Mouse (Mus musculus): ENCODE measurements around the gene Mfap3. TPM values are rescaled to one million over a fixed set of nuclear protein-coding genes. Genes with fewer than 3 reads are reported as not detected.
"Not testable (repeated sequence)": the region's sequence is repeated elsewhere in the genome, so short reads cannot be mapped to it uniquely, and the experiment has no call there.

Gene Mfap3
- polyA plus RNA-seq, 1 experiment from 2014 or later, result 58.0 TPM

DNA sequence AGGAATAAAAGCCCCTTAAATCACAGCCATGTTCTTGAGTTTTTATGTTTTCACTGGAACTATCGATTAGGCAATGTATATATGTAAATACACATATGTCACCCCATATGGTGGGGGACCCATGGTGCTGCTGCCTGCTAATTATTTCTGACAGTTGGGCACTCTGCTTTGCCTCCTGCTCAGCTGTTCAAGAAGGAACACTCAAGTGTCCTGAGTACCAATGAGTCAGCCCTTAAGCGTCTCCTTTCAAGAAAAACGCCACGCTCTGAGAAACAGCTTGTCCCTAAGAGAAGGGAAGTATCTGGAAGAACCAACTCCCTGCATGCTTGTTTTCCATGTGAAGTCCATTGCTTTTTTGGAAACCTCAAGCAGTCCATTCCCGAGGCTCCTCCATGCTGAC is 17.4 kb downstream of the Mfap3 start:
- Histone ChIP-seq H3K4me3 (ENCODE audit: low read depth, low read length) (no peak overlapping the region), H3K27ac (ENCODE audit: low read depth, low read length) (no peak overlapping the region), H3K4me1 (ENCODE audit: control insufficient read depth, insufficient read depth, low read length) (no peaks in the 10 kb centered on the region), H3K4me2 (ENCODE audit: low read depth) (no peak overlapping the region), H3K9ac (ENCODE audit: low read length) (no peak overlapping the region), H3K36me3 (ENCODE audit: control insufficient read depth, insufficient read depth, low read length) (peaks cover 2% of the 10 kb centered on the region; the same call in 1 of the 2 replicates), H3K27me3 (ENCODE audit: control insufficient read depth, insufficient read depth, low read length) (no peaks in the 10 kb centered on the region), H3K9me3 (ENCODE audit: control insufficient read depth, low read length) (no peaks in the 10 kb centered on the region)
- no peak for ATAC-seq (ENCODE audit: insufficient read depth, low FRiP score, low TSS enrichment)
- DNase-seq (ENCODE audit: low spot score), result no peak
- 93% methylated on average over 5 of the region's 5 CpGs for WGBS

DNA sequence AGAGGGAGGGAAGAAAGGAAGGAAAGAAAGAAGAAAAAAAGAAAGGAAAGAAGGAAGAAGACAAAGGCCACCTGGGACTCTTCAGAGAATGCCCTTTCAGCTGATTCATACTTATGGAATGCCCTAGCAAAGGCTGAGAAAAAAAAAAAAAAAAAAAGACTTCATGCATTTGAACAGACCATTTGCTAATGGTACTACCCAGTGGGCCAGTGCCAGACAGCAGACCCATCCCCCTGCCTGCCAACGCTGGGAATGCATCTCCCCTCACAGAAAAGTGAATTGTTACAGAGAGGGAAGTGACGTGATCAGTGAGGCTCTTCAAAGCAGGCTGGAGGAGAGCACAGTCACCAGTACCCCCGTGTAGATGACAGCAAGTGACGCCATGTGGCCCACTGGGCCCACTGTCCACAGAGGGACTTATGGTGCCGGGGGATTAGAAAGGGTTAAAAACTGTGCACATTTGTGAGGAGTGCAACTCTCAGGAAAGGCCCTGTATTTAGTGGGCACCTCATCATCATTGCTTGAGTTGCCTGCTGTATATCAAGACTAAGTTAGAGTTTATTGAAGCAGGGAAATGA is 21.5 kb downstream of the Mfap3 start:
- Histone ChIP-seq H3K4me3 (ENCODE audit: low read depth, low read length) (no peak overlapping the region), H3K9ac (ENCODE audit: low read length) (no peak overlapping the region), H3K9me3 (ENCODE audit: control insufficient read depth, low read length) (no peaks in the 10 kb centered on the region), H3K27ac (ENCODE audit: low read depth, low read length) (no peak overlapping the region), H3K4me2 (ENCODE audit: low read depth) (no peak overlapping the region), H3K4me1 (ENCODE audit: control insufficient read depth, insufficient read depth, low read length) (no peaks in the 10 kb centered on the region), H3K27me3 (ENCODE audit: control insufficient read depth, insufficient read depth, low read length) (no peaks in the 10 kb centered on the region), H3K36me3 (ENCODE audit: control insufficient read depth, insufficient read depth, low read length) (no peaks in the 10 kb centered on the region)
- ATAC-seq (ENCODE audit: insufficient read depth, low FRiP score, low TSS enrichment) (no peak), DNase-seq (ENCODE audit: low spot score) (no peak)
- WGBS, result 83% methylated on average over 5 of the region's 5 CpGs

- no peaks in the 10 kb centered on the region for H3K4me1 ChIP-seq (ENCODE audit: control insufficient read depth, insufficient read depth, low read length)
- H3K4me3 ChIP-seq (ENCODE audit: low read depth, low read length), result no peak overlapping the region
- WGBS, result 93% methylated on average over 2 of the region's 2 CpGs
- H3K9me3 ChIP-seq (ENCODE audit: control insufficient read depth, low read length), result no peaks in the 10 kb centered on the region
- no peaks in the 10 kb centered on the region for H3K27me3 ChIP-seq (ENCODE audit: control insufficient read depth, insufficient read depth, low read length)
- DNase-seq (ENCODE audit: low spot score), result no peak
- no peak overlapping the region for H3K27ac ChIP-seq (ENCODE audit: low read depth, low read length)
- no peaks in the 10 kb centered on the region for H3K36me3 ChIP-seq (ENCODE audit: control insufficient read depth, insufficient read depth, low read length)
- no peak overlapping the region for H3K9ac ChIP-seq (ENCODE audit: low read length)
- H3K4me2 ChIP-seq (ENCODE audit: low read depth), result no peak overlapping the region
- ATAC-seq (ENCODE audit: insufficient read depth, low FRiP score, low TSS enrichment), result no peak
Observed at GRCm38 (mm10) chr11:57540681-57541080, 22.2 kb downstream of the Mfap3 start.

DNA sequence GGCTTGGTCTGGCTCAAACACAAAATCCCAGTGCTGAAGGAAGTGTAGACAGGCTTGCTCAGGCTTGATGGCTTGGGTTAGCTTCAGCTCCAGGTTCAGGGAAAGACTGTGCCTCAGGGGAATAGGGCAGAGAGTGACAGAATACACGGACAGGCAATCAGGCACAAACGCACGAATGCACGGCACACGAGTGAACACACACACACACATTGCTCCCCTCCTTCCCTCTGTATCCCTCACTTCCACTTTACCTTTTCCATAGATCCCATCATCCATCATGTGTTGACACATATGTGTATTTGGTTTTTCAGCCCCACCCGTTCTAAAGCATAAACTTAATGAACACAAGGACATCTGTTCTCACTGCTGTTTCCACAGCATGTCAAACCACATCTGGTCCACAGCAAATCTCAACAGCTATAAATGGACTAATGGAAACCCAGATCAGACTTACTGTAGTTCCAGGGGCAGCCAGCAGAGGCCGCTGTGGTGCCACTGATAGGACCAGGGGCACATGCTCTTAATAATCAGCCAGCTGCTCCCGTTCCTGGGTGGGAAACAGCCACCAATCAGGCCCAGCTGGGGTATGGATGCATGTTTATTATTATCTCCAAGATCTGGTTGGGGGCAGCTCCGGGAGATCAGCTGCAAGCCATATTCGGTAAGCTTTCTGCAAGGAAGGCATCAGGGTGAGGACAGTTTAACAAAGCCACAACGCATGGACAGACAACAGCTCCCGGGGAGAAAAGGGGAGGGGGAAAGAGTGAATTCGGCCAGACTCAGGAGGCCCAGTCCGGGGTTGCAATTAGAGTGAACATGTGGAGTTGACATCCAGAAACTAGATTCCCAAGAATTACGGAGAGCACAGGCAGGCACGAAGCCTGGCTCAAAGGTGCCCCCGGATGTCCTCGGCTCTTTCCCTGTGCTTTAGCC is 30.4 kb downstream of the Mfap3 start:
- 34% methylated on average over 18 of the region's 18 CpGs for WGBS
- H3K27me3 ChIP-seq (ENCODE audit: control insufficient read depth, insufficient read depth, low read length), result no peaks in the 10 kb centered on the region
- DNase-seq (ENCODE audit: low spot score) (peak; percentile 93), ATAC-seq (ENCODE audit: insufficient read depth, low FRiP score, low TSS enrichment) (peak; percentile 61)
- H3K4me3 ChIP-seq (ENCODE audit: low read depth, low read length), result no peak overlapping the region
- no peaks in the 10 kb centered on the region for H3K36me3 ChIP-seq (ENCODE audit: control insufficient read depth, insufficient read depth, low read length)
- peak overlapping the region; percentile 14; the same call in 1 of the 2 replicates for H3K9ac ChIP-seq (ENCODE audit: low read length)
- H3K27ac ChIP-seq (ENCODE audit: low read depth, low read length), result no peak overlapping the region
- H3K4me2 ChIP-seq (ENCODE audit: low read depth), result peak overlapping the region; percentile 25
- peaks cover 12% of the 10 kb centered on the region; the same call in 1 of the 2 replicates for H3K4me1 ChIP-seq (ENCODE audit: control insufficient read depth, insufficient read depth, low read length)
- no peaks in the 10 kb centered on the region for H3K9me3 ChIP-seq (ENCODE audit: control insufficient read depth, low read length)

DNA sequence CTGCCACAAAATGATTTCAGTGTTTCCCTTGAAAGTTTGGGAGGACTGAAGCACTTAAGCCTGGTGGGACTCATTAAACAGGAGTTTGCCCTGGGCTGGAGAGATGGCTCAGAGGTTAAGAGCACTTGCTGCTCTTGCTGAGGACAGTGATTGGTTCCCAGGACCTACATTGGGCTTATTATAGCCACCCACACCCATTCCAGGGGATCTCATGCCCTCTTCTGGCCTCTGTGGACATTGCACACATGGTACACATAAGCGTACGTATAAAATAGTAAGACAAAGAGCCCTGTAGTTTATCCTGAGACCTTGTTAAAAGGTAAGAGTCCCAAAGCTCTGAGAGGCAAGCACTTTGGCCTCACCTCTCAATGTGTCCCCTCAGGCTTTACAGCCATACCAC is 31.8 kb downstream of the Mfap3 start:
- no peaks in the 10 kb centered on the region for H3K36me3 ChIP-seq (ENCODE audit: control insufficient read depth, insufficient read depth, low read length)
- H3K9ac ChIP-seq (ENCODE audit: low read length), result no peak overlapping the region
- H3K4me3 ChIP-seq (ENCODE audit: low read depth, low read length), result no peak overlapping the region
- no peaks in the 10 kb centered on the region for H3K27me3 ChIP-seq (ENCODE audit: control insufficient read depth, insufficient read depth, low read length)
- no peak for ATAC-seq (ENCODE audit: insufficient read depth, low FRiP score, low TSS enrichment)
- no peak overlapping the region for H3K27ac ChIP-seq (ENCODE audit: low read depth, low read length)
- no peak for DNase-seq (ENCODE audit: low spot score)
- no peaks in the 10 kb centered on the region for H3K9me3 ChIP-seq (ENCODE audit: control insufficient read depth, low read length)
- WGBS, result 93% methylated on average over 2 of the region's 2 CpGs
- no peak overlapping the region for H3K4me2 ChIP-seq (ENCODE audit: low read depth)
- peaks cover 12% of the 10 kb centered on the region; the same call in 1 of the 2 replicates for H3K4me1 ChIP-seq (ENCODE audit: control insufficient read depth, insufficient read depth, low read length)

GRCm38 (mm10) chr11:57551016-57551415 is 32.6 kb downstream of the Mfap3 start:
- Histone ChIP-seq H3K4me2 (ENCODE audit: low read depth) (no peak overlapping the region), H3K9me3 (ENCODE audit: control insufficient read depth, low read length) (no peaks in the 10 kb centered on the region), H3K27me3 (ENCODE audit: control insufficient read depth, insufficient read depth, low read length) (no peaks in the 10 kb centered on the region), H3K4me1 (ENCODE audit: control insufficient read depth, insufficient read depth, low read length) (peaks cover 12% of the 10 kb centered on the region; the same call in 1 of the 2 replicates), H3K27ac (ENCODE audit: low read depth, low read length) (no peak overlapping the region), H3K9ac (ENCODE audit: low read length) (no peak overlapping the region), H3K4me3 (ENCODE audit: low read depth, low read length) (no peak overlapping the region), H3K36me3 (ENCODE audit: control insufficient read depth, insufficient read depth, low read length) (no peaks in the 10 kb centered on the region)
- ATAC-seq (ENCODE audit: insufficient read depth, low FRiP score, low TSS enrichment), result no peak
- no peak for DNase-seq (ENCODE audit: low spot score)
- WGBS, result 90% methylated on average over 8 of the region's 8 CpGs

GRCm38 (mm10) chr11:57553015-57553780 is 34.7 kb downstream of the Mfap3 start:
- H3K4me1 ChIP-seq (ENCODE audit: control insufficient read depth, insufficient read depth, low read length), result peaks cover 12% of the 10 kb centered on the region; the same call in 1 of the 2 replicates
- H3K27me3 ChIP-seq (ENCODE audit: control insufficient read depth, insufficient read depth, low read length), result no peaks in the 10 kb centered on the region
- no peak overlapping the region for H3K9ac ChIP-seq (ENCODE audit: low read length)
- H3K36me3 ChIP-seq (ENCODE audit: control insufficient read depth, insufficient read depth, low read length), result no peaks in the 10 kb centered on the region
- H3K4me2 ChIP-seq (ENCODE audit: low read depth), result no peak overlapping the region
- H3K27ac ChIP-seq (ENCODE audit: low read depth, low read length), result no peak overlapping the region
- no peak overlapping the region for H3K4me3 ChIP-seq (ENCODE audit: low read depth, low read length)
- 35% methylated on average over 9 of the region's 9 CpGs for WGBS
- DNase-seq (ENCODE audit: low spot score) (peak; percentile 51), ATAC-seq (ENCODE audit: insufficient read depth, low FRiP score, low TSS enrichment) (peak; percentile 65; the same call in 1 of the 2 replicates)
- H3K9me3 ChIP-seq (ENCODE audit: control insufficient read depth, low read length), result no peaks in the 10 kb centered on the region

GRCm38 (mm10) chr11:57557936-57558335 is 39.5 kb downstream of the Mfap3 start:
- not testable (repeated sequence) for H3K27me3 ChIP-seq (ENCODE audit: control insufficient read depth, insufficient read depth, low read length); ATAC-seq (ENCODE audit: insufficient read depth, low FRiP score, low TSS enrichment); DNase-seq (ENCODE audit: low spot score); H3K9me3 ChIP-seq (ENCODE audit: control insufficient read depth, low read length); H3K4me2 ChIP-seq (ENCODE audit: low read depth); H3K4me3 ChIP-seq (ENCODE audit: low read depth, low read length); H3K27ac ChIP-seq (ENCODE audit: low read depth, low read length); H3K36me3 ChIP-seq (ENCODE audit: control insufficient read depth, insufficient read depth, low read length); H3K4me1 ChIP-seq (ENCODE audit: control insufficient read depth, insufficient read depth, low read length); H3K9ac ChIP-seq (ENCODE audit: low read length)
- WGBS, result 91% methylated on average over 9 of the region's 10 CpGs
